Mouse (Mus musculus): ENCODE results near the gene Ireb2. TPM values are rescaled to one million over a fixed set of nuclear protein-coding genes. Genes with fewer than 3 reads are reported as not detected.
"Not testable (repeated sequence)": the region's sequence is repeated elsewhere in the genome, so short reads cannot be mapped to it uniquely, and the experiment has no call there.

The Ireb2 gene
- polyA plus RNA-seq, 1 experiment from 2014 or later: 31.0 TPM

GRCm38 (mm10) chr9:54837835-54838234 is 25.8 kb upstream of the Ireb2 start:
- no peak overlapping the region for H3K27ac ChIP-seq (replicated peaks in 1 of 2; ENCODE audit: control insufficient read depth in 1 of 2, insufficient read depth in 1 of 2, low read depth in 2 of 2, low read length in 2 of 2)
- no peaks in the 10 kb centered on the region for H3K9me3 ChIP-seq (ENCODE audit: control insufficient read depth, low read length)
- no peaks in the 10 kb centered on the region for H3K27me3 ChIP-seq (ENCODE audit: control insufficient read depth, insufficient read depth, low read length)
- no peaks in the 10 kb centered on the region for H3K36me3 ChIP-seq (ENCODE audit: control insufficient read depth, insufficient read depth, low read length)
- 65% methylated on average over 7 of the region's 7 CpGs for WGBS
- no peak for ATAC-seq (ENCODE audit: insufficient number of reproducible peaks, insufficient read depth, low FRiP score, low read depth)
- H3K4me2 ChIP-seq (ENCODE audit: low read length): no peak overlapping the region
- no peak overlapping the region for H3K4me3 ChIP-seq (ENCODE audit: control insufficient read depth in 1 of 2, insufficient read depth in 1 of 2, low read depth in 1 of 2, low read length in 2 of 2)
- no peak overlapping the region for H3K9ac ChIP-seq (ENCODE audit: low read length)
- no peaks in the 10 kb centered on the region for H3K4me1 ChIP-seq (ENCODE audit: control insufficient read depth in 2 of 2, insufficient read depth in 2 of 2, low read length in 2 of 2)

- Histone ChIP-seq H3K27ac (replicated peaks in 1 of 2; ENCODE audit: control insufficient read depth in 1 of 2, insufficient read depth in 1 of 2, low read depth in 2 of 2, low read length in 2 of 2) (no peak overlapping the region), H3K36me3 (ENCODE audit: control insufficient read depth, insufficient read depth, low read length) (no peaks in the 10 kb centered on the region), H3K4me1 (ENCODE audit: control insufficient read depth in 2 of 2, insufficient read depth in 2 of 2, low read length in 2 of 2) (no peaks in the 10 kb centered on the region), H3K4me3 (ENCODE audit: control insufficient read depth in 1 of 2, insufficient read depth in 1 of 2, low read depth in 1 of 2, low read length in 2 of 2) (no peak overlapping the region), H3K27me3 (ENCODE audit: control insufficient read depth, insufficient read depth, low read length) (no peaks in the 10 kb centered on the region), H3K9me3 (ENCODE audit: control insufficient read depth, low read length) (no peaks in the 10 kb centered on the region), H3K9ac (ENCODE audit: low read length) (no peak overlapping the region), H3K4me2 (ENCODE audit: low read length) (no peak overlapping the region)
- WGBS: 77% methylated on average over 1 of the region's 1 CpGs
- no peak for ATAC-seq (ENCODE audit: insufficient number of reproducible peaks, insufficient read depth, low FRiP score, low read depth)
These were observed 23.4 kb upstream of the Ireb2 start for GRCm38 (mm10) chr9:54840145-54840544.

- no peak overlapping the region for H3K27ac ChIP-seq (replicated peaks in 1 of 2; ENCODE audit: control insufficient read depth in 1 of 2, insufficient read depth in 1 of 2, low read depth in 2 of 2, low read length in 2 of 2)
- no peak overlapping the region for H3K9ac ChIP-seq (ENCODE audit: low read length)
- H3K4me1 ChIP-seq (ENCODE audit: control insufficient read depth in 2 of 2, insufficient read depth in 2 of 2, low read length in 2 of 2): no peaks in the 10 kb centered on the region
- H3K9me3 ChIP-seq (ENCODE audit: control insufficient read depth, low read length): no peaks in the 10 kb centered on the region
- no peaks in the 10 kb centered on the region for H3K36me3 ChIP-seq (ENCODE audit: control insufficient read depth, insufficient read depth, low read length)
- no peak for ATAC-seq (ENCODE audit: insufficient number of reproducible peaks, insufficient read depth, low FRiP score, low read depth)
- H3K4me3 ChIP-seq (ENCODE audit: control insufficient read depth in 1 of 2, insufficient read depth in 1 of 2, low read depth in 1 of 2, low read length in 2 of 2): no peak overlapping the region
- 81% methylated on average over 5 of the region's 5 CpGs for WGBS
- H3K4me2 ChIP-seq (ENCODE audit: low read length): no peak overlapping the region
- no peaks in the 10 kb centered on the region for H3K27me3 ChIP-seq (ENCODE audit: control insufficient read depth, insufficient read depth, low read length)
These were observed 21.3 kb upstream of the Ireb2 start for GRCm38 (mm10) chr9:54842311-54842710.

- no peaks in the 10 kb centered on the region for H3K27me3 ChIP-seq (ENCODE audit: control insufficient read depth, insufficient read depth, low read length)
- no peak overlapping the region for H3K9ac ChIP-seq (ENCODE audit: low read length)
- no peaks in the 10 kb centered on the region for H3K9me3 ChIP-seq (ENCODE audit: control insufficient read depth, low read length)
- no peak overlapping the region for H3K4me2 ChIP-seq (ENCODE audit: low read length)
- no peak overlapping the region for H3K4me3 ChIP-seq (ENCODE audit: control insufficient read depth in 1 of 2, insufficient read depth in 1 of 2, low read depth in 1 of 2, low read length in 2 of 2)
- H3K4me1 ChIP-seq (ENCODE audit: control insufficient read depth in 2 of 2, insufficient read depth in 2 of 2, low read length in 2 of 2): no peaks in the 10 kb centered on the region
- H3K36me3 ChIP-seq (ENCODE audit: control insufficient read depth, insufficient read depth, low read length): no peaks in the 10 kb centered on the region
- WGBS: 64% methylated on average over 6 of the region's 6 CpGs
- ATAC-seq (ENCODE audit: insufficient number of reproducible peaks, insufficient read depth, low FRiP score, low read depth): no peak
- no peak overlapping the region for H3K27ac ChIP-seq (replicated peaks in 1 of 2; ENCODE audit: control insufficient read depth in 1 of 2, insufficient read depth in 1 of 2, low read depth in 2 of 2, low read length in 2 of 2)
These were observed 19.7 kb upstream of the Ireb2 start for GRCm38 (mm10) chr9:54843887-54844286.

- Histone ChIP-seq H3K27ac (replicated peaks in 1 of 2; ENCODE audit: control insufficient read depth in 1 of 2, insufficient read depth in 1 of 2, low read depth in 2 of 2, low read length in 2 of 2) (no peak overlapping the region), H3K9ac (ENCODE audit: low read length) (no peak overlapping the region), H3K27me3 (ENCODE audit: control insufficient read depth, insufficient read depth, low read length) (no peaks in the 10 kb centered on the region), H3K4me3 (ENCODE audit: control insufficient read depth in 1 of 2, insufficient read depth in 1 of 2, low read depth in 1 of 2, low read length in 2 of 2) (no peak overlapping the region), H3K36me3 (ENCODE audit: control insufficient read depth, insufficient read depth, low read length) (no peaks in the 10 kb centered on the region), H3K9me3 (ENCODE audit: control insufficient read depth, low read length) (no peaks in the 10 kb centered on the region), H3K4me2 (ENCODE audit: low read length) (no peak overlapping the region), H3K4me1 (ENCODE audit: control insufficient read depth in 2 of 2, insufficient read depth in 2 of 2, low read length in 2 of 2) (no peaks in the 10 kb centered on the region)
- 67% methylated on average over 3 of the region's 3 CpGs for WGBS
- ATAC-seq (ENCODE audit: insufficient number of reproducible peaks, insufficient read depth, low FRiP score, low read depth): no peak
These were observed 18.9 kb upstream of the Ireb2 start for GRCm38 (mm10) chr9:54844556-54845176.

DNA sequence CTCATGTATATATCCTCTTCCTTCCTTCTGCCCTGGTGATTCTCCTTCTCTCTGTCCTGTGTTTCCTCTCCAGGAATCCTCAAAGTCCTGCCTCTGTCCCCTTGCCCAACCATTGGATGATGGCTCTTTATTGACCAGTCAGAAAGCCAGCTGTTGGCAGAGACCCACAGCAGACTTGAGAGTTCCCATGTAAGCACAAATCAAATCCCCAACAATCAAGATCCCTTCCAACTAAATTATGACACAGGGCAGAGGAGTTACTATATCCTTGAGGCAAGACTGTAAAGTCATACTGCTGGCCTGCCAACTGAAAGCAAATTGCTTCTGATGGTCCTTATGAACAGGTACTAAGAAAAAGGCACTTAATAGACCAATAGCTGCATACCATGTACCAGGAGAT is 15.4 kb upstream of the Ireb2 start:
- Histone ChIP-seq H3K9ac (ENCODE audit: low read length) (no peak overlapping the region), H3K4me2 (ENCODE audit: low read length) (no peak overlapping the region), H3K36me3 (ENCODE audit: control insufficient read depth, insufficient read depth, low read length) (no peaks in the 10 kb centered on the region), H3K27ac (replicated peaks in 1 of 2; ENCODE audit: control insufficient read depth in 1 of 2, insufficient read depth in 1 of 2, low read depth in 2 of 2, low read length in 2 of 2) (no peak overlapping the region), H3K4me3 (ENCODE audit: control insufficient read depth in 1 of 2, insufficient read depth in 1 of 2, low read depth in 1 of 2, low read length in 2 of 2) (no peak overlapping the region), H3K27me3 (ENCODE audit: control insufficient read depth, insufficient read depth, low read length) (no peaks in the 10 kb centered on the region), H3K4me1 (ENCODE audit: control insufficient read depth in 2 of 2, insufficient read depth in 2 of 2, low read length in 2 of 2) (no peaks in the 10 kb centered on the region), H3K9me3 (ENCODE audit: control insufficient read depth, low read length) (no peaks in the 10 kb centered on the region)
- no peak for ATAC-seq (ENCODE audit: insufficient number of reproducible peaks, insufficient read depth, low FRiP score, low read depth)

DNA sequence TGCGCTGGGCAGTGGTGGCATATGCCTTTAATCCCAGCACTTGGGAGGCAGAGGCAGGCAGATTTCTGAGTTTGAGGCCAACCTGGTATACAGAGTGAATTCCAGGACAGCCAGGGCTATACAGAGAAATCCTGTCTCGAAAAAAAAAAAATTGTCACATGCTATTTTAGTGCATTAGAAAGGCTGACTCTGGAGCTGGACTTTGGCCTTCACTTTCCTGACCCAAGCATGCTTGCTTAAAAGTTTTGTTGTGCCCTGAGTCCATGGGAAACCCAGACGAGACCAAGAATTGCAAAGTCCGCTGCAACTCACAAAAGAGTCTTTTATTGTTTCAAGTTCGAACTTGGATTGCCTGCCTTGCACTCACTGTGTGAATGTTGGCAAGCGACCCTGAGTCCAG is 10.6 kb upstream of the Ireb2 start:
- H3K4me2 ChIP-seq (ENCODE audit: low read length); H3K36me3 ChIP-seq (ENCODE audit: control insufficient read depth, insufficient read depth, low read length); ATAC-seq (ENCODE audit: insufficient number of reproducible peaks, insufficient read depth, low FRiP score, low read depth); H3K4me3 ChIP-seq (ENCODE audit: control insufficient read depth in 1 of 2, insufficient read depth in 1 of 2, low read depth in 1 of 2, low read length in 2 of 2); H3K27ac ChIP-seq (replicated peaks in 1 of 2; ENCODE audit: control insufficient read depth in 1 of 2, insufficient read depth in 1 of 2, low read depth in 2 of 2, low read length in 2 of 2); H3K27me3 ChIP-seq (ENCODE audit: control insufficient read depth, insufficient read depth, low read length); H3K9ac ChIP-seq (ENCODE audit: low read length); H3K9me3 ChIP-seq (ENCODE audit: control insufficient read depth, low read length); H3K4me1 ChIP-seq (ENCODE audit: control insufficient read depth in 2 of 2, insufficient read depth in 2 of 2, low read length in 2 of 2): not testable (repeated sequence)
- WGBS: 70% methylated on average over 6 of the region's 6 CpGs

- Histone ChIP-seq H3K27me3 (ENCODE audit: control insufficient read depth, insufficient read depth, low read length) (no peaks in the 10 kb centered on the region), H3K4me1 (ENCODE audit: control insufficient read depth in 2 of 2, insufficient read depth in 2 of 2, low read length in 2 of 2) (no peaks in the 10 kb centered on the region), H3K36me3 (ENCODE audit: control insufficient read depth, insufficient read depth, low read length) (no peaks in the 10 kb centered on the region), H3K9ac (ENCODE audit: low read length) (no peak overlapping the region), H3K4me3 (ENCODE audit: control insufficient read depth in 1 of 2, insufficient read depth in 1 of 2, low read depth in 1 of 2, low read length in 2 of 2) (no peak overlapping the region), H3K4me2 (ENCODE audit: low read length) (no peak overlapping the region), H3K9me3 (ENCODE audit: control insufficient read depth, low read length) (no peaks in the 10 kb centered on the region), H3K27ac (replicated peaks in 1 of 2; ENCODE audit: control insufficient read depth in 1 of 2, insufficient read depth in 1 of 2, low read depth in 2 of 2, low read length in 2 of 2) (no peak overlapping the region)
- ATAC-seq (ENCODE audit: insufficient number of reproducible peaks, insufficient read depth, low FRiP score, low read depth): no peak
- 64% methylated on average over 4 of the region's 4 CpGs for WGBS
These were observed 10.0 kb upstream of the Ireb2 start for GRCm38 (mm10) chr9:54853619-54854018.

Data from heart, embryonic 14.5 days (tissue).